Comparison of ENCODE assay signal across 10 mouse cellular contexts in the genomic region with DNA sequence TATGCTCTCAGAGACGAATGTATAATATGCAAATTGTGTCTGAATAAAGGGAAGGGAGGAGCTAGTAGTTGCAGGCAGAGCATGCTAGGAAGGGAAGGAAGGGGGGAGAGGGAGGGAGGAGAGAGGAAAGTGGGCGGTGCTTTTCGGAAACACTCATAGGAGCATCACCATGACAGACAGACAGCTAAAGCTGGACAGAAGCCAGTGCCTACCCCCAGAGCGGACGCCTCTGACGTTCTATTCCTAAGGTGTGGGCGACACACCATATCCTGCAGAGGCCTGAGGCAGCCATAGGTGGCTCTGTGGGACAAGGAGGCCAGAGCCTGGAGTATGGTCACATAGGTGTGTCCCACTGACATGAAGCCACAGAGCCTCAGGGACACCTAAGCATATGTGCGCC. TPM values are rescaled to one million over a fixed set of nuclear protein-coding genes. Genes with fewer than 3 reads are reported as not detected.
DNase-seq lines count a peak whose midpoint lies in the region; ATAC-seq and TF ChIP-seq lines count a peak whose summit lies in the region.
"Had no signal": no experiment of that assay in that cellular context is flagged by ENCODE, and none has a peak within 500 bp of the region (broad histone marks: within the 10 kb centered on the region; RNA-seq: fewer than 3 reads in every experiment).

No protein-coding gene starts in this region.

- no peak overlapping the region for H3K27ac ChIP-seq in forebrain, embryonic 14.5 days (ENCODE audit: low read depth, low read length)
- H3K27ac ChIP-seq in forebrain, embryonic 10.5 days: no peak overlapping the region
- peak overlapping the region; percentile 68; the same call in 1 of the 2 replicates for H3K27ac ChIP-seq in cortical plate, adult 2 months (ENCODE audit: insufficient read depth, low read length)

- H3K4me2 ChIP-seq in forebrain, embryonic 14.5 days (ENCODE audit: low read length): no peak overlapping the region

- H3K9ac ChIP-seq in forebrain, embryonic 14.5 days (ENCODE audit: low read length): no peak overlapping the region

- H3K4me1 ChIP-seq in forebrain, embryonic 14.5 days (ENCODE audit: control insufficient read depth, insufficient read depth, low read length): no peaks in the 10 kb centered on the region
- peaks cover 45% of the 10 kb centered on the region for H3K4me1 ChIP-seq in forebrain, embryonic 10.5 days
- peaks cover 31% of the 10 kb centered on the region for H3K4me1 ChIP-seq in cortical plate, adult 2 months (ENCODE audit: control insufficient read depth, insufficient read depth, low read length)

- WGBS in forebrain, embryonic 14.5 days: 74% methylated on average over 8 of the region's 8 CpGs
- WGBS in forebrain, embryonic 10.5 days: 87% methylated on average over 8 of the region's 8 CpGs

- 0 out of 2 replicates have a peak, but pooled peaks have one; percentile 40 for ATAC-seq in forebrain, embryonic 14.5 days
- peak; percentile 55 for ATAC-seq in megakaryocyte, adult 5-6 weeks (ENCODE audit: poor library complexity, severe bottlenecking)

- H3K27me3 ChIP-seq in forebrain, embryonic 14.5 days (replicated peaks; ENCODE audit: control insufficient read depth, insufficient read depth, low read length): no peaks in the 10 kb centered on the region
- H3K27me3 ChIP-seq in forebrain, embryonic 10.5 days (ENCODE audit: poor library complexity, severe bottlenecking): peaks cover 10% of the 10 kb centered on the region

- no peaks in the 10 kb centered on the region for H3K9me3 ChIP-seq in forebrain, embryonic 14.5 days (replicated peaks; ENCODE audit: control insufficient read depth, low read length)
- no peaks in the 10 kb centered on the region for H3K9me3 ChIP-seq in forebrain, embryonic 10.5 days
- H3K9me3 ChIP-seq: limb, embryonic 10.5 days had no signal

- no peak overlapping the region for H3K4me3 ChIP-seq in forebrain, embryonic 14.5 days (ENCODE audit: low read depth, low read length)
- H3K4me3 ChIP-seq in forebrain, embryonic 10.5 days: no peak overlapping the region
- no peak overlapping the region for H3K4me3 ChIP-seq in cortical plate, adult 2 months (ENCODE audit: insufficient read depth, low read length)
- H3K4me3 ChIP-seq: limb, embryonic 10.5 days had no signal

- TF ChIP-seq POLR2A in cortical plate, adult 2 months (IDR thresholded peaks at IDR 0.05; ENCODE audit: extremely low read depth, insufficient read depth, low read length): no peak

- DNase-seq in forebrain, embryonic 14.5 days (ENCODE audit: low spot score): no peak
- DNase-seq in forebrain, embryonic 10.5 days (ENCODE audit: extremely low spot score, low spot score): no peak
- DNase-seq in kidney, postnatal 10 days: peak; percentile 50
- no peak for DNase-seq in kidney, adult 9 months
- no peak for DNase-seq in T-cell, adult 2 months (ENCODE audit: low spot score)
- DNase-seq in urinary bladder, postnatal 10 days (ENCODE audit: low spot score): no peak

- H3K36me3 ChIP-seq in forebrain, embryonic 14.5 days (ENCODE audit: control insufficient read depth, insufficient read depth, low read length): no peaks in the 10 kb centered on the region
- no peaks in the 10 kb centered on the region for H3K36me3 ChIP-seq in forebrain, embryonic 10.5 days (replicated peaks)
- H3K36me3 ChIP-seq: limb, embryonic 10.5 days had no signal

- TF ChIP-seq CTCF in cortical plate, adult 2 months (IDR thresholded peaks at IDR 0.05; ENCODE audit: extremely low read depth, insufficient read depth, low read length): no peak

RNA-seq across cellular contexts. Expression of gene Aatk, which starts 6.5 kb away (rescaled TPM):
- polyA plus RNA-seq in forebrain, embryonic 14.5 days (2014; fragmentation: Nextera tagmentation; extraction: Ambion mirVana): 10.9 and 18.3 TPM in 2 replicates
- 1.5 and 1.8 TPM in 2 replicates for polyA plus RNA-seq in forebrain, embryonic 10.5 days (2016; fragmentation: Nextera tagmentation; extraction: Ambion mirVana)
- polyA plus RNA-seq in cortical plate, adult 2 months (2012; rRNA removed): 208 and 235 TPM in 2 replicates
- total RNA-seq in megakaryocyte, adult 5-6 weeks (2015): 3.4 and 5.7 TPM in 2 replicates
- 4.4 and 5.2 TPM in 2 replicates for total RNA-seq in megakaryocyte, adult 5-6 weeks (2017)
- polyA plus RNA-seq: C2C12 had no signal

RNA-seq across cellular contexts. Expression of gene Cep131, which starts 46.2 kb away (rescaled TPM):
- polyA plus RNA-seq in forebrain, embryonic 14.5 days (2014; fragmentation: Nextera tagmentation; extraction: Ambion mirVana): 21.7 and 27.2 TPM in 2 replicates
- polyA plus RNA-seq in forebrain, embryonic 10.5 days (2016; fragmentation: Nextera tagmentation; extraction: Ambion mirVana): 41.4 and 42.5 TPM in 2 replicates
- polyA plus RNA-seq in cortical plate, adult 2 months (2012; rRNA removed): 32.1 and 39.6 TPM in 2 replicates
- 5.2 and 5.8 TPM in 2 replicates for total RNA-seq in megakaryocyte, adult 5-6 weeks (2015)
- total RNA-seq in megakaryocyte, adult 5-6 weeks (2017): 9.3 and 16.3 TPM in 2 replicates

RNA-seq across cellular contexts. Expression of gene Tepsin, which starts 58.1 kb away (rescaled TPM):
- polyA plus RNA-seq in forebrain, embryonic 14.5 days (2014; fragmentation: Nextera tagmentation; extraction: Ambion mirVana): 12.4 and 14.6 TPM in 2 replicates
- polyA plus RNA-seq in forebrain, embryonic 10.5 days (2016; fragmentation: Nextera tagmentation; extraction: Ambion mirVana): 17.7 and 20.6 TPM in 2 replicates
- polyA plus RNA-seq in cortical plate, adult 2 months (2012; rRNA removed): 30.8 and 32.6 TPM in 2 replicates
- 13.4 and 14.3 TPM in 2 replicates for total RNA-seq in megakaryocyte, adult 5-6 weeks (2015)
- total RNA-seq in megakaryocyte, adult 5-6 weeks (2017): 14.8 and 18.8 TPM in 2 replicates

RNA-seq across cellular contexts. Expression of gene Ndufaf8, which starts 58.3 kb away (rescaled TPM):
- 59.8 and 84.8 TPM in 2 replicates for polyA plus RNA-seq in forebrain, embryonic 14.5 days (2014; fragmentation: Nextera tagmentation; extraction: Ambion mirVana)
- polyA plus RNA-seq in forebrain, embryonic 10.5 days (2016; fragmentation: Nextera tagmentation; extraction: Ambion mirVana): 87.4 and 97.7 TPM in 2 replicates
- 52.8 and 54.7 TPM in 2 replicates for polyA plus RNA-seq in cortical plate, adult 2 months (2012; rRNA removed)
- 9.6 and 21.6 TPM in 2 replicates for total RNA-seq in megakaryocyte, adult 5-6 weeks (2015)
- total RNA-seq in megakaryocyte, adult 5-6 weeks (2017): 11.7 and 16.2 TPM in 2 replicates

Comparison
In these comparisons a context has a peak if more than half of its experiments do, and no peak if none do; other contexts are left out.
1. RNA of gene Aatk, which starts 6.5 kb away (polyA plus RNA-seq): 208 to 235 TPM in cortical plate, adult 2 months; 10.9 to 18.3 TPM in forebrain, embryonic 14.5 days and 1.5 to 1.8 TPM in forebrain, embryonic 10.5 days; every median in the first group is over 10 times any median in the second.